Comparison of ENCODE assay signal across 30 mouse cellular contexts in genomic region chr1:107767198-107767947, GRCm38 (mm10).
A peak's percentile ranks its signal among the peaks of the same experiment; 100 is the strongest.
DNase-seq lines count a peak whose midpoint lies in the region; ATAC-seq and TF ChIP-seq lines count a peak whose summit lies in the region.
"Had no signal": no experiment of that assay in that cellular context is flagged by ENCODE, and none has a peak within 500 bp of the region (broad histone marks: within the 10 kb centered on the region; RNA-seq: fewer than 3 reads in every experiment).

No protein-coding gene starts in this region.

- WGBS in forebrain, postnatal 0 days: 62% methylated on average over 4 of the region's 4 CpGs
- 64% methylated on average over 4 of the region's 4 CpGs for WGBS in forebrain, embryonic 16.5 days
- WGBS in heart, embryonic 16.5 days: 45% methylated on average over 4 of the region's 4 CpGs

- no peak overlapping the region for H3K9ac ChIP-seq in forebrain, postnatal 0 days
- H3K9ac ChIP-seq in forebrain, embryonic 16.5 days (replicated peaks; ENCODE audit: low read depth, low read length): no peak overlapping the region
- no peak overlapping the region; the same call in 1 of the 2 replicates for H3K9ac ChIP-seq in heart, embryonic 16.5 days (ENCODE audit: low read length)
- H3K9ac ChIP-seq: embryonic facial prominence, embryonic 13.5 days; forebrain, embryonic 13.5 days; heart, embryonic 13.5 days; hindbrain, embryonic 12.5 days; neural tube, embryonic 13.5 days; stomach, embryonic 15.5 days had no signal

- no peak overlapping the region for H3K4me3 ChIP-seq in forebrain, postnatal 0 days (ENCODE audit: low read depth, low read length)
- no peak overlapping the region for H3K4me3 ChIP-seq in forebrain, embryonic 16.5 days (replicated peaks; ENCODE audit: low read length)
- no peak overlapping the region for H3K4me3 ChIP-seq in heart, embryonic 16.5 days (ENCODE audit: low read length)
- H3K4me3 ChIP-seq: embryonic facial prominence, embryonic 13.5 days; forebrain, embryonic 13.5 days; heart, embryonic 13.5 days; hindbrain, embryonic 12.5 days; layer of hippocampus, adult 2 months; limb, embryonic 10.5 days; myocyte; neural tube, embryonic 13.5 days; stomach, embryonic 15.5 days had no signal

- H3K4me1 ChIP-seq in forebrain, postnatal 0 days (ENCODE audit: insufficient read depth): no peaks in the 10 kb centered on the region
- H3K4me1 ChIP-seq in forebrain, embryonic 16.5 days (replicated peaks; ENCODE audit: control insufficient read depth, insufficient read depth, low read length): no peaks in the 10 kb centered on the region; the same call in 1 of the 2 replicates
- H3K4me1 ChIP-seq in heart, embryonic 16.5 days (ENCODE audit: control insufficient read depth, insufficient read depth, low read length): peaks cover 5% of the 10 kb centered on the region; the same call in 1 of the 2 replicates
- H3K4me1 ChIP-seq: forebrain, embryonic 13.5 days; hindbrain, embryonic 12.5 days; limb, embryonic 10.5 days; neural tube, embryonic 13.5 days; stomach, embryonic 15.5 days had no signal

- no peaks in the 10 kb centered on the region for H3K27me3 ChIP-seq in forebrain, postnatal 0 days (ENCODE audit: insufficient read depth, low read length)
- no peaks in the 10 kb centered on the region for H3K27me3 ChIP-seq in forebrain, embryonic 16.5 days (replicated peaks; ENCODE audit: control insufficient read depth, insufficient read depth, low read length)
- no peaks in the 10 kb centered on the region for H3K27me3 ChIP-seq in heart, embryonic 16.5 days (ENCODE audit: control insufficient read depth, insufficient read depth, low read length)
- H3K27me3 ChIP-seq: CH12.LX; embryonic facial prominence, embryonic 13.5 days; forebrain, embryonic 13.5 days; heart, embryonic 13.5 days; hindbrain, embryonic 12.5 days; neural tube, embryonic 13.5 days; Patski; stomach, embryonic 15.5 days had no signal

- H3K4me2 ChIP-seq in forebrain, postnatal 0 days (ENCODE audit: low read depth): no peak overlapping the region
- H3K4me2 ChIP-seq in forebrain, embryonic 16.5 days (ENCODE audit: low read length): no peak overlapping the region
- no peak overlapping the region for H3K4me2 ChIP-seq in heart, embryonic 16.5 days (ENCODE audit: low read depth, low read length)
- H3K4me2 ChIP-seq: embryonic facial prominence, embryonic 13.5 days; forebrain, embryonic 13.5 days; heart, embryonic 13.5 days; hindbrain, embryonic 12.5 days; neural tube, embryonic 13.5 days; stomach, embryonic 15.5 days had no signal

- H3K36me3 ChIP-seq in forebrain, postnatal 0 days (ENCODE audit: insufficient read depth): no peaks in the 10 kb centered on the region
- H3K36me3 ChIP-seq in forebrain, embryonic 16.5 days (ENCODE audit: control insufficient read depth, insufficient read depth): no peaks in the 10 kb centered on the region
- H3K36me3 ChIP-seq in heart, embryonic 16.5 days (ENCODE audit: control insufficient read depth, insufficient read depth): no peaks in the 10 kb centered on the region
- H3K36me3 ChIP-seq: embryonic facial prominence, embryonic 13.5 days; G1E; heart, embryonic 13.5 days; hindbrain, embryonic 12.5 days; limb, embryonic 10.5 days; neural tube, embryonic 13.5 days; stomach, embryonic 15.5 days had no signal

- no peak for ATAC-seq in forebrain, postnatal 0 days
- ATAC-seq in forebrain, embryonic 16.5 days: no peak
- ATAC-seq in heart, embryonic 16.5 days (replicated peaks; ENCODE audit: extremely low read depth, insufficient read depth, low FRiP score): 0 out of 2 replicates have a peak, but pooled peaks have one; percentile 65
- ATAC-seq in megakaryocyte-erythroid progenitor cell, adult 5-6 weeks (replicated peaks; ENCODE audit: low FRiP score, low TSS enrichment, poor library complexity, severe bottlenecking): no peak
- ATAC-seq: forebrain, embryonic 13.5 days; intestine, postnatal 0 days; Patski had no signal

- peak; percentile 10 for DNase-seq in forebrain, postnatal 0 days
- no peak for DNase-seq in heart, postnatal 25 days (ENCODE audit: low spot score)
- DNase-seq in brain, adult 2 months (ENCODE audit: low read depth, low spot score): peak; percentile 46
- peak; percentile 14 for DNase-seq in brain, embryonic 18.5 days (ENCODE audit: low read depth, low spot score)
- DNase-seq: adrenal gland, postnatal 36 days; B cell, adult 2 months; cerebellum, adult 9-11 months; embryo, embryonic 11 days; gastrocnemius, postnatal 36 days; kidney, postnatal 25 days; liver; lung, postnatal 4 days; right cerebral cortex, postnatal 4 days; thymus, postnatal 36 days had no signal

- no peak overlapping the region for H3K27ac ChIP-seq in forebrain, postnatal 0 days (ENCODE audit: low read depth, low read length)
- H3K27ac ChIP-seq in forebrain, embryonic 16.5 days (ENCODE audit: low read length): no peak overlapping the region
- 0 out of 2 replicates have a peak overlapping the region, but pooled peaks have one; percentile 24 for H3K27ac ChIP-seq in heart, embryonic 16.5 days (ENCODE audit: low read length)
- H3K27ac ChIP-seq: embryonic facial prominence, embryonic 13.5 days; forebrain, embryonic 13.5 days; heart, embryonic 13.5 days; hindbrain, embryonic 12.5 days; layer of hippocampus, adult 2 months; limb, embryonic 10.5 days; neural tube, embryonic 13.5 days; stomach, embryonic 15.5 days had no signal

- intact Hi-C loops in heart, postnatal 25 days (cut with DNase I): no loop called here

- no peaks in the 10 kb centered on the region for H3K9me3 ChIP-seq in forebrain, postnatal 0 days (ENCODE audit: low read length)
- H3K9me3 ChIP-seq in forebrain, embryonic 16.5 days (ENCODE audit: control insufficient read depth, low read length): no peaks in the 10 kb centered on the region
- no peaks in the 10 kb centered on the region for H3K9me3 ChIP-seq in heart, embryonic 16.5 days (replicated peaks; ENCODE audit: control insufficient read depth, low read length)
- H3K9me3 ChIP-seq: embryonic facial prominence, embryonic 13.5 days; forebrain, embryonic 13.5 days; heart, embryonic 13.5 days; hindbrain, embryonic 12.5 days; limb, embryonic 10.5 days; neural tube, embryonic 13.5 days; stomach, embryonic 15.5 days had no signal

- TF ChIP-seq CTCF in forebrain, postnatal 0 days (IDR thresholded peaks at IDR 0.05; ENCODE audit: low read depth): no peak
